Mouse (Mus musculus) heart, adult 2 months (tissue): ENCODE measurements at regions not wholly inside any gene's neighbourhood (a gene's known extent, or its start where the extent isn't known, plus 50 kb on each side); places are given as distances from the start of the nearest gene placed in this dataset.

Experiments
- DNase-seq, 2 experiments: peaks; one replicate each; pipeline ENCODE4 v3.0.0; 2021
- H3K27ac ChIP-seq: fragments of 200-600 bp; 2 replicates; pipeline ENCODE4 v1.8.1; 2022
- H3K27me3 ChIP-seq: fragments of 200-500 bp; 2 replicates; pipeline ENCODE4 v1.6.1; 2012; ENCODE audit warnings: mild to moderate bottlenecking, low read length, inconsistent platforms, mixed read lengths; ENCODE audit not compliant: control insufficient read depth, insufficient read depth
- H3K36me3 ChIP-seq: fragments of 200-500 bp; 2 replicates; pipeline ENCODE4 v1.6.1; 2012; ENCODE audit warnings: low read length, inconsistent platforms; ENCODE audit not compliant: control insufficient read depth, insufficient read depth
- H3K4me1 ChIP-seq: fragments of 200-500 bp; 2 replicates; pipeline ENCODE4 v1.6.1; 2011; ENCODE audit warnings: low read length; ENCODE audit not compliant: control insufficient read depth, insufficient read depth
- H3K4me3 ChIP-seq: fragments of 200-600 bp; 2 replicates; pipeline ENCODE4 v1.8.1; 2022
- H3K79me2 ChIP-seq: fragments of 200-500 bp; replicated peaks from 2 replicates; pipeline ENCODE4 v1.6.1; 2012; ENCODE audit warnings: mild to moderate bottlenecking, inconsistent platforms, low read length, moderate library complexity, mixed read lengths; ENCODE audit not compliant: control insufficient read depth, insufficient read depth
- H3K9ac ChIP-seq: fragments of 200-500 bp; 2 replicates; pipeline ENCODE4 v1.6.1; 2012; ENCODE audit warnings: low read depth, mild to moderate bottlenecking, control low read depth, inconsistent platforms, low read length, mixed read lengths
- CTCF ChIP-seq: fragments of 200-600 bp; IDR thresholded peaks from 2 replicates; pipeline ENCODE4 v1.8.1; 2022; ENCODE audit warnings: antibody characterized with exemption, mild to moderate bottlenecking, moderate library complexity
- EP300 ChIP-seq: fragments of 200-500 bp; IDR thresholded peaks from 2 replicates; pipeline ENCODE4 v1.6.1; 2011; ENCODE audit warnings: low read depth, low read length, control low read depth; ENCODE audit not compliant: insufficient read depth
- POLR2A ChIP-seq: fragments of 200-500 bp; IDR thresholded peaks from 2 replicates; pipeline ENCODE4 v1.6.1; 2011; ENCODE audit warnings: mild to moderate bottlenecking, low read depth, low read length, control low read depth; ENCODE audit not compliant: insufficient read depth
- WGBS: fragments of 180-500 bp; shearing (Covaris S2); methylation state at CpG from one replicate; pipeline ENCODE4 v1.1.7; 2018; 5-methylcytosine and 5-hydroxymethylcytosine counted together
- intact Hi-C: fragments of 180-260 bp; cut with DNase I; formaldehyde crosslinking; loops from one replicate; pipeline ENCODE4 v1.15.1; 2025

DNA sequence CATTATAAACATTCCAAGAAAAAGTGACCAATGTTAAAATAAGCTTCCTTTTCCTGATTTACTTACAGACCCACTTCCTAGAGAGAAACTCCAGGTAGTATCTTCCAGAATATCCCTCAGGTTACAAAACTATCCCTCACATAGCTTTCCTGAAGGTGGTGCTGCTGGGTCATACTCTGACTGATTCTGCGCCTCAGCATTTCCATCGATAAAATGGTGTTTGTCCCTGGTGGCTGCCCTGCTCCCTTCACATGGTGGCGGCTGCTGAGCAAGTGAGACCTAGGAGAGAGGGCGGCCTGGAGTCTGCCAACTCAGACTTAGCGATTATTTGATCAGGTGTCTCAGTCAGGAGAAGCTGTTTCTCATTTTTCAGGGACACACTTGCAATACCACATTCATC is 275.9 kb upstream of the Lyplal1 start:
- H3K79me2 ChIP-seq: no peaks in the 10 kb centered on the region
- no peaks in the 10 kb centered on the region for H3K27me3 ChIP-seq
- H3K9ac ChIP-seq: no peak overlapping the region
- no peaks in the 10 kb centered on the region for H3K4me1 ChIP-seq
- TF ChIP-seq CTCF (peak; percentile 72), POLR2A (no peak)
- H3K36me3 ChIP-seq: no peaks in the 10 kb centered on the region
- WGBS: 65% methylated on average over 5 of the region's 5 CpGs
- intact Hi-C loops: loop anchor here (5.0 kb wide), 1 partner anchor 319 kb away; no protein-coding TSS in a partner anchor
- H3K4me3 ChIP-seq: no peak overlapping the region
- no peak overlapping the region for H3K27ac ChIP-seq
- no peak for DNase-seq

DNA sequence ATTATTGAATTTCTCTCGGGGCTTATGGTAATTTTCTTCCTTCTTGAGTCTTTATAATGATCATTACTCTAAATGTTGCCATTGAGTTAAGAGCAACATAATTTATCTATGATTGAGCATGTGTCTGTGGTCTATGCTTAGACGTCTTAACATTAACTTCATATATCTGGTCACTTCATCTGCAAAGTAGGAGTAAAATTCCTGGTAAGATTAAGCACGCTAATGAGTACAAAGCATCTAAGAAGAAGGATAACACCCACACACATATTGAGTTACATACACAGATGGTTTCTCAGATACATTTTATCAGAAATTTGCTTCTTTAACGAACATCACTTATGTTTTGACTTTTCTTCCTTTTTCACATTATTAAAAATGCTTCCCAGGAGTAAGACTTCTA is 267.3 kb upstream of the Lyplal1 start:
- TF ChIP-seq EP300 (no peak), CTCF (no peak), POLR2A (no peak)
- Histone ChIP-seq H3K79me2 (no peaks in the 10 kb centered on the region), H3K4me3 (no peak overlapping the region), H3K27me3 (no peaks in the 10 kb centered on the region), H3K9ac (no peak overlapping the region), H3K4me1 (peaks cover 2% of the 10 kb centered on the region), H3K36me3 (no peaks in the 10 kb centered on the region), H3K27ac (no peak overlapping the region)
- intact Hi-C loops: loop anchor here (5.0 kb wide), 1 partner anchor 142 kb away; no protein-coding TSS in a partner anchor
- DNase-seq: no peak
- WGBS: 85% methylated on average over 4 of the region's 4 CpGs

DNA sequence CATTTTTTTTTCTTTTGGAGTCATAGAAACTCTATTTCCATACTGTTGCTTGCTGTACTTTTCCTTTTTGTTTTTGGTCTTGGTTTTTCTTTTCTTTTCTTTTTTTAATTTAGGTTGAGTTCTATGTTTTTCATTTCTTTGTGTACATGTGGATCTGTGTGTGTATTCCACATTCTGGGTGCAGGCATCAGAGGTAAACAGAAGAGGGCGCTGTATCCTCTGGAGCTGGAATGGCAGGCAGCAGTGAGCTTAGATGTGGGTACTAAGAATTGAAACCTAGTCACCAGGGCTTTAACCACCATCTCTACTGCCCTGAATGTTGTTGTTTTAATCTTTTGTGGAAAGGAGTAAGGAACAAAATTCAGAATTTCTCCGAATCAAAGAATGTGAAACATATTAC is 266.3 kb upstream of the Lyplal1 start:
- H3K9ac ChIP-seq: no peak overlapping the region
- peak; percentile 22 for TF ChIP-seq CTCF
- TF ChIP-seq EP300: no peak
- H3K27ac ChIP-seq: no peak overlapping the region
- no peaks in the 10 kb centered on the region for H3K79me2 ChIP-seq
- 85% methylated on average over 2 of the region's 2 CpGs for WGBS
- no peaks in the 10 kb centered on the region for H3K27me3 ChIP-seq
- DNase-seq: no peak
- no peak overlapping the region for H3K4me3 ChIP-seq
- H3K4me1 ChIP-seq: peaks cover 2% of the 10 kb centered on the region
- intact Hi-C loops: loop anchor here (5.0 kb wide), 1 partner anchor 141 kb away; no protein-coding TSS in a partner anchor
- no peaks in the 10 kb centered on the region for H3K36me3 ChIP-seq

DNA sequence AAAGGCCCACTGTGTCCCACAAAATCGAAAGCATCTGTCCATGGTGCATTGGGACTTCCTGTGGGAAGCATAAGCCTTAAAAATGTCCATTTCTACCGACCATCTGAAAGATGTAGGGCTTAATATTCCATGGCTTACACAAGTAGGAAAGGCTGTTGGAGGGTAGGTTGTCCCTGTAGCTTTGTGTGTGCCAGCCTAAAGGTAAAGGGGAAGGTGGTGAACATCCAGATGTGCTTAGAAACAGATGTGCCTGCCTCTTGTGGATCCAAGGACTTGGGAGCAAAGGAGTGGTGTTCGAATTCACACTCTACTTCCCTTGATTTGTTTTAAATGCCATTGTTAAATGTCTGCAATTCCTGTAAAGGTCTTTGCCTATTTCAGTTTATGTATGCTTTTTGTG is 265.9 kb upstream of the Lyplal1 start:
- 79% methylated on average over 3 of the region's 3 CpGs for WGBS
- no peak overlapping the region for H3K4me3 ChIP-seq
- peaks cover 2% of the 10 kb centered on the region for H3K4me1 ChIP-seq
- TF ChIP-seq EP300 (no peak), CTCF (no peak), POLR2A (no peak)
- H3K27ac ChIP-seq: no peak overlapping the region
- H3K79me2 ChIP-seq: no peaks in the 10 kb centered on the region
- H3K9ac ChIP-seq: no peak overlapping the region
- no peaks in the 10 kb centered on the region for H3K36me3 ChIP-seq
- intact Hi-C loops: loop anchor here (5.0 kb wide), 1 partner anchor 141 kb away; no protein-coding TSS in a partner anchor
- no peak for DNase-seq
- no peaks in the 10 kb centered on the region for H3K27me3 ChIP-seq

DNA sequence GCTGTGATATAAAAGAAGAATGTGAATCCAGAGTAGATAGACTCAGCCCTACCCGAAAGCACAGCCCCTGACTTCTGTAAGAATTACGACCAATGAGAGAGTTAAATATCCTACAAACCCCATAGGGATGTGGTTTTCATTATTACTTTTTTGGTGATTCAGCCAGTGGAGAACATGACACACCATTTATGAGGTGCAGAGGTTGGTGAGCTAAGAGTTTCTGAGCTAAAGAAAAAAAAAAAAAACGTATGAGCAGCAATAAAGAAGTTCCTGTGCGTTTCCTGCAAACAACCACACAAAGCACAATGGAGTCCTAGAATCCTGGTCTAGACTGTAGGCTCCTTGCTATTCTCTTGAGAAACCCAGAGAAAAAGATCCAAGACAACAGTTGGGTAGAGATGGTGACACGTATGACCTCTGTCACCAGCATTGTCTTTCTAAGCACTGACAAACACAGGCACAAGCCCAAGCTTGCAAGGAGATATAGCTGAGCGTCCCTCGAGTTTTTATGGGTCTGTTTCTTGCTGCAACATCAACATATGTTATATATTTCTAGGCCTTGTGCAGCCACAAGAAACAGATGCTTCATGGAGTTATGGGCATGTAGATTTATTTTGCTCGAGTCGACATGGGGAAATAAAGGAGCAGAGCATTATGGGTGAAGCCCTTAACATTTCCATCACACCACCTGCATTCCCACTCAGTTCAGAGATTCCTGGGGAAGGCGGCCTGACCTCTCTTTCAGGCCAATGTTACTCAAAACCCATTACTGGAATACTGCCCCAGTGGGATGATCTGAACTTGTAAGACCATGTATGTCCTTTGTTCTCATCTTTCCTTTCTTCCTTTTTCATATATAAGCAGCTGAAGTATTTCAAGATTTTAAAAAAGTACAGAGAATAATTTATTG is 263.1 kb upstream of the Lyplal1 start:
- no peaks in the 10 kb centered on the region for H3K79me2 ChIP-seq
- DNase-seq: no peak
- no peaks in the 10 kb centered on the region for H3K36me3 ChIP-seq
- no peak overlapping the region for H3K9ac ChIP-seq
- H3K4me3 ChIP-seq: no peak overlapping the region
- no peaks in the 10 kb centered on the region for H3K27me3 ChIP-seq
- 71% methylated on average over 10 of the region's 10 CpGs for WGBS
- TF ChIP-seq EP300 (no peak), CTCF (no peak), POLR2A (no peak)
- intact Hi-C loops: loop anchor here (5.0 kb wide), 1 partner anchor 138 kb away; no protein-coding TSS in a partner anchor
- H3K27ac ChIP-seq: no peak overlapping the region
- no peaks in the 10 kb centered on the region for H3K4me1 ChIP-seq

DNA sequence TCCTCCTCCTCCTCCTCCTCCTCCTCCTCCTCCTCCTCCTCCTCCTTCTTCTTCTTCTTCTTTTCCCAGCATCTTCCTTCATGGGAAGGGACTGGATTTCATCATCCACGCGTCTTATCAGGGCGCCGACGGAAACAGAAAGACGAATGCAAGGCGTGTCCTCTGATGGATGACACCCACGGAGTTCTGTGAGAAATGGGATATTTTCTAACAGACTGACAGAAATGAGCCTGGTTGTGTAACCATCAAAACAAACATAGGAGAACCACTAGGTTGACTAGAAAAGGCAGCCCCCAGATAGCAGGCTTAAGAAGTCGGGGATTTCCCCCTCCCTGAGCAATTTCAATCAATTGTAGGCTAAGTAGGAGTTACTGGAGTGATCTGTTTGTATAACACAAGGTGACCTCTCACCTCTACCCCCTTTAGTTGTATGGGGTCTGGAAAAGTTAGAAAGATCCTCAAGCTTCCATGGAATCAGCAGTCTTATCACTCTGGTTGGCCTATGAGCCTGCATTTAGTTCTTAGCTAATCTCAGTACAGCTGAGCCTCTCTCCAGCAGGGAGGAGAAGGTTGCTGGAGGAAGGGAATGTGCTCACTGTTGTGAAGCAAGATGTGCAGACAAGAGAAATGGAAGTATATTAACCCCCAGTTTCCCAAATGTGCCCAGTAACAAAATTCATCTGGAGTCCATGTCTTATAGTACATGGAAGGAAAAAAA is 260.0 kb upstream of the Lyplal1 start:
- TF ChIP-seq POLR2A (no peak), CTCF (no peak), EP300 (no peak)
- DNase-seq: peak in 1 of 2 experiments; percentile 28
- H3K4me3 ChIP-seq: no peak overlapping the region
- 51% methylated on average over 9 of the region's 9 CpGs for WGBS
- H3K27ac ChIP-seq: no peak overlapping the region
- no peaks in the 10 kb centered on the region for H3K27me3 ChIP-seq
- intact Hi-C loops: no loop called here
- no peaks in the 10 kb centered on the region for H3K36me3 ChIP-seq
- H3K4me1 ChIP-seq: no peaks in the 10 kb centered on the region
- H3K9ac ChIP-seq: no peak overlapping the region
- no peaks in the 10 kb centered on the region for H3K79me2 ChIP-seq
